15 mouse cellular contexts compared by ENCODE assay signal in genomic region chr11:6063065-6063464, GRCm38 (mm10). TPM values are rescaled to one million over a fixed set of nuclear protein-coding genes. Genes with fewer than 3 reads are reported as not detected.
DNase-seq lines count a peak whose midpoint lies in the region; ATAC-seq and TF ChIP-seq lines count a peak whose summit lies in the region.
"Had no signal": no experiment of that assay in that cellular context is flagged by ENCODE, and none has a peak within 500 bp of the region (broad histone marks: within the 10 kb centered on the region; RNA-seq: fewer than 3 reads in every experiment).

No protein-coding gene starts in this region.

- H3K9me3 ChIP-seq in hindbrain, embryonic 14.5 days (ENCODE audit: control insufficient read depth, low read length): no peaks in the 10 kb centered on the region
- no peaks in the 10 kb centered on the region for H3K9me3 ChIP-seq in hindbrain, embryonic 10.5 days
- H3K9me3 ChIP-seq in midbrain, embryonic 16.5 days (replicated peaks; ENCODE audit: control insufficient read depth, low read length, poor library complexity, severe bottlenecking): no peaks in the 10 kb centered on the region
- H3K9me3 ChIP-seq in stomach, postnatal 0 days (ENCODE audit: control insufficient read depth, low read length): no peaks in the 10 kb centered on the region
- H3K9me3 ChIP-seq: embryonic facial prominence, embryonic 15.5 days; limb, embryonic 15.5 days had no signal

- peak overlapping the region; percentile 77 for H3K4me2 ChIP-seq in hindbrain, embryonic 14.5 days (replicated peaks)
- peak overlapping the region; percentile 90 for H3K4me2 ChIP-seq in midbrain, embryonic 16.5 days (ENCODE audit: low read length)
- no peak overlapping the region for H3K4me2 ChIP-seq in stomach, postnatal 0 days (replicated peaks; ENCODE audit: low read depth)
- H3K4me2 ChIP-seq: embryonic facial prominence, embryonic 15.5 days; limb, embryonic 15.5 days had no signal

- DNase-seq in cerebellum, adult 2 months: peak in 1 of 2 experiments; percentile 44
- DNase-seq in cerebellum, postnatal 14 days: no peak
- no peak for DNase-seq in hindbrain, embryonic 14.5 days (ENCODE audit: low spot score)
- DNase-seq in hindbrain, embryonic 10.5 days (ENCODE audit: low spot score): no peak
- no peak for DNase-seq in stomach, postnatal 0 days (ENCODE audit: low spot score)
- DNase-seq in right cerebral cortex, postnatal 14 days: no peak
- DNase-seq: heart, postnatal 10 days; kidney, adult 9 months; kidney, postnatal 36 days; liver, postnatal 0 days had no signal

- ATAC-seq in hindbrain, embryonic 14.5 days (ENCODE audit: low FRiP score): no peak
- ATAC-seq in midbrain, embryonic 16.5 days: no peak
- no peak for ATAC-seq in stomach, postnatal 0 days (ENCODE audit: low FRiP score, low TSS enrichment)
- ATAC-seq: inflammation-experienced regulatory T-cells, adult 6 months; liver, postnatal 0 days had no signal

- peaks cover 34% of the 10 kb centered on the region for H3K4me1 ChIP-seq in cerebellum, adult 2 months (ENCODE audit: control insufficient read depth, insufficient read depth, low read length)
- H3K4me1 ChIP-seq in hindbrain, embryonic 14.5 days (replicated peaks; ENCODE audit: control insufficient read depth, insufficient read depth, low read length): peaks cover 19% of the 10 kb centered on the region; the same call in 1 of the 2 replicates
- peaks cover 33% of the 10 kb centered on the region for H3K4me1 ChIP-seq in hindbrain, embryonic 10.5 days (replicated peaks)
- H3K4me1 ChIP-seq in cortical plate, adult 2 months (ENCODE audit: control insufficient read depth, insufficient read depth, low read length): peaks cover 15% of the 10 kb centered on the region
- peaks cover 18% of the 10 kb centered on the region for H3K4me1 ChIP-seq in midbrain, embryonic 16.5 days (ENCODE audit: control insufficient read depth, insufficient read depth, low read length)
- H3K4me1 ChIP-seq in stomach, postnatal 0 days (replicated peaks; ENCODE audit: control insufficient read depth, insufficient read depth): no peaks in the 10 kb centered on the region

- TF ChIP-seq CTCF in cerebellum, adult 2 months (IDR thresholded peaks at IDR 0.05; ENCODE audit: borderline replicate concordance, insufficient read depth, low read depth, low read length): no peak
- no peak for TF ChIP-seq CTCF in cortical plate, adult 2 months (IDR thresholded peaks at IDR 0.05; ENCODE audit: extremely low read depth, insufficient read depth, low read length)
- TF ChIP-seq CTCF in stomach, postnatal 0 days (IDR thresholded peaks at IDR 0.05; ENCODE audit: low read depth): no peak

- 0 out of 2 replicates have a peak overlapping the region, but pooled peaks have one; percentile 9 for H3K27ac ChIP-seq in cerebellum, adult 2 months (ENCODE audit: insufficient read depth, low read length)
- no peak overlapping the region for H3K27ac ChIP-seq in hindbrain, embryonic 14.5 days
- no peak overlapping the region for H3K27ac ChIP-seq in hindbrain, embryonic 10.5 days
- no peak overlapping the region for H3K27ac ChIP-seq in cortical plate, adult 2 months (ENCODE audit: insufficient read depth, low read length)
- H3K27ac ChIP-seq in midbrain, embryonic 16.5 days (ENCODE audit: low read length): no peak overlapping the region
- H3K27ac ChIP-seq in stomach, postnatal 0 days (replicated peaks): no peak overlapping the region
- H3K27ac ChIP-seq: embryonic facial prominence, embryonic 15.5 days; limb, embryonic 15.5 days had no signal

- H3K4me3 ChIP-seq in cerebellum, adult 2 months (replicated peaks; ENCODE audit: insufficient read depth, low read depth, low read length): peak overlapping the region; percentile 91
- no peak overlapping the region for H3K4me3 ChIP-seq in hindbrain, embryonic 14.5 days (replicated peaks; ENCODE audit: low read length)
- no peak overlapping the region for H3K4me3 ChIP-seq in hindbrain, embryonic 10.5 days
- peak overlapping the region; percentile 47 for H3K4me3 ChIP-seq in cortical plate, adult 2 months (ENCODE audit: insufficient read depth, low read length)
- peak overlapping the region; percentile 11; the same call in 1 of the 2 replicates for H3K4me3 ChIP-seq in midbrain, embryonic 16.5 days (ENCODE audit: low read depth, low read length)
- no peak overlapping the region for H3K4me3 ChIP-seq in stomach, postnatal 0 days (ENCODE audit: low read depth, low read length)
- H3K4me3 ChIP-seq: embryonic facial prominence, embryonic 15.5 days; limb, embryonic 15.5 days had no signal

- H3K27me3 ChIP-seq in cerebellum, adult 2 months (ENCODE audit: control insufficient read depth, insufficient read depth, low read length): no peaks in the 10 kb centered on the region
- H3K27me3 ChIP-seq in hindbrain, embryonic 14.5 days (ENCODE audit: control insufficient read depth, insufficient read depth, low read length): peaks cover 50% of the 10 kb centered on the region
- peaks cover 76% of the 10 kb centered on the region for H3K27me3 ChIP-seq in hindbrain, embryonic 10.5 days (ENCODE audit: insufficient read depth, poor library complexity, severe bottlenecking)
- H3K27me3 ChIP-seq in midbrain, embryonic 16.5 days (ENCODE audit: control insufficient read depth, insufficient read depth, low read depth, low read length): peaks cover 10% of the 10 kb centered on the region
- H3K27me3 ChIP-seq in stomach, postnatal 0 days (ENCODE audit: control insufficient read depth, insufficient read depth, low read length): peaks cover 17% of the 10 kb centered on the region

- 28% methylated on average over 7 of the region's 7 CpGs for WGBS in cerebellum, adult 2 months
- 85% methylated on average over 7 of the region's 7 CpGs for WGBS in hindbrain, embryonic 14.5 days
- 89% methylated on average over 7 of the region's 7 CpGs for WGBS in hindbrain, embryonic 10.5 days
- WGBS in midbrain, embryonic 16.5 days: 87% methylated on average over 7 of the region's 7 CpGs
- WGBS in stomach, postnatal 0 days: 83% methylated on average over 7 of the region's 7 CpGs

- TF ChIP-seq EP300 in stomach, postnatal 0 days (optimal IDR thresholded peaks at IDR 0.05): no peak

- H3K9ac ChIP-seq in hindbrain, embryonic 14.5 days: no peak overlapping the region
- no peak overlapping the region for H3K9ac ChIP-seq in midbrain, embryonic 16.5 days (ENCODE audit: low read depth, low read length)
- H3K9ac ChIP-seq in stomach, postnatal 0 days (ENCODE audit: low read length): no peak overlapping the region
- H3K9ac ChIP-seq: embryonic facial prominence, embryonic 15.5 days; limb, embryonic 15.5 days; liver, postnatal 0 days had no signal

- TF ChIP-seq POLR2A in cerebellum, adult 2 months (IDR thresholded peaks at IDR 0.05; ENCODE audit: borderline replicate concordance, insufficient read depth, low read length): no peak
- no peak for TF ChIP-seq POLR2A in cortical plate, adult 2 months (IDR thresholded peaks at IDR 0.05; ENCODE audit: extremely low read depth, insufficient read depth, low read length)

- H3K36me3 ChIP-seq in hindbrain, embryonic 14.5 days (replicated peaks; ENCODE audit: control insufficient read depth, insufficient read depth): no peaks in the 10 kb centered on the region; the same call in 1 of the 2 replicates
- H3K36me3 ChIP-seq in hindbrain, embryonic 10.5 days: no peaks in the 10 kb centered on the region
- no peaks in the 10 kb centered on the region for H3K36me3 ChIP-seq in midbrain, embryonic 16.5 days (ENCODE audit: control insufficient read depth, insufficient read depth, low read length)
- H3K36me3 ChIP-seq in stomach, postnatal 0 days (ENCODE audit: control insufficient read depth, insufficient read depth, low read length): no peaks in the 10 kb centered on the region
- H3K36me3 ChIP-seq: embryonic facial prominence, embryonic 15.5 days; limb, embryonic 15.5 days had no signal

RNA-seq across cellular contexts. Expression of gene Camk2b, which starts 3.1 kb away (rescaled TPM):
- 479 and 518 TPM in 2 replicates for polyA plus RNA-seq in cerebellum, adult 2 months (2012; rRNA removed)
- polyA plus RNA-seq in hindbrain, embryonic 14.5 days (2014; fragmentation: Nextera tagmentation; extraction: Ambion mirVana): 117 and 126 TPM in 2 replicates
- polyA plus RNA-seq in hindbrain, embryonic 10.5 days (2016; fragmentation: Nextera tagmentation; extraction: Ambion mirVana): 1.8 and 3.6 TPM in 2 replicates
- 499 and 547 TPM in 2 replicates for polyA plus RNA-seq in cortical plate, adult 2 months (2012; rRNA removed)
- polyA plus RNA-seq in midbrain, embryonic 16.5 days (2015; fragmentation: Nextera tagmentation; extraction: Ambion mirVana): 150 and 163 TPM in 2 replicates
- 4.0 and 4.2 TPM in 2 replicates for polyA plus RNA-seq in stomach, postnatal 0 days (2015; fragmentation: Nextera tagmentation; extraction: Ambion mirVana)

Comparison
In these comparisons a context has a peak if more than half of its experiments do, and no peak if none do; other contexts are left out.
1. RNA of gene Camk2b, which starts 3.1 kb away (polyA plus RNA-seq): 499 to 547 TPM in cortical plate, adult 2 months, 479 to 518 TPM in cerebellum, adult 2 months, 150 to 163 TPM in midbrain, embryonic 16.5 days and 117 to 126 TPM in hindbrain, embryonic 14.5 days; 4.0 to 4.2 TPM in stomach, postnatal 0 days and 1.8 to 3.6 TPM in hindbrain, embryonic 10.5 days; every median in the first group is over 10 times any median in the second.
2. H3K4me3 ChIP-seq: peak in cerebellum, adult 2 months (single experiment), cortical plate, adult 2 months (single experiment) and midbrain, embryonic 16.5 days (single experiment); none in hindbrain, embryonic 14.5 days (single experiment), hindbrain, embryonic 10.5 days (single experiment) and stomach, postnatal 0 days (single experiment).